Mouse (Mus musculus) liver (tissue): ENCODE data around the gene Padi3.

ENCODE experiments used
- DNase-seq: peaks from one replicate; pipeline ENCODE4 v3.0.0-alpha.2; 2020; ENCODE audit warnings: mixed read lengths

The Padi3 gene

DNA sequence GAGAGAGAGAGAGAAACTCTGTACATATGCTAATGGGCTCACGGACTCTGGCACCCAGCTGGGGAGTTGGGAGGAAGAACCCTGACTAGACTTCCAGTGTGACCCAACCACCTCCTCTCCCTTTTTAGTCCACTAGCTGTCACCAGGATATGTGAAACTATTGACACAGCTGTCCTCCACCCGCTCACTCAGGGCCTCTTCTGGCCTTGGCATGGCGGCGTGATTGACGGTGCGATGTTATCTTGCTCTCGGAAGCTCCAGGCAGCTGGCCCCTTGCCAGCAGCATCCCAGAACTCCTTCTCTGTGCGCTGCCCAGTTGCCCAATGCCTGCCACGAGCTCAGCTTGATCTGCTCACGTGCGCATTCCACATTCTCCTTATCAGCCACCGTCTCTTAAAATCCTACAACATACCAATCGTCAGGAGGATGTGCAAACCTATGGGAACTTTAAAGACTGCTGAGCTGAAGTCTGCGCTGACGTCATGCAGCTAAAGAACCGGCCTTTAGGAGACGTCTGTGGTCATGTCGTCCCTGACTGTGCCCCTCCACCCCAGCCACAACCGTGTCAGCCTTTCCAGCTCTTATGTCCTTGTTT lies 30.5 kb downstream of the Padi3 start:
- DNase-seq: peak; percentile 58

DNA sequence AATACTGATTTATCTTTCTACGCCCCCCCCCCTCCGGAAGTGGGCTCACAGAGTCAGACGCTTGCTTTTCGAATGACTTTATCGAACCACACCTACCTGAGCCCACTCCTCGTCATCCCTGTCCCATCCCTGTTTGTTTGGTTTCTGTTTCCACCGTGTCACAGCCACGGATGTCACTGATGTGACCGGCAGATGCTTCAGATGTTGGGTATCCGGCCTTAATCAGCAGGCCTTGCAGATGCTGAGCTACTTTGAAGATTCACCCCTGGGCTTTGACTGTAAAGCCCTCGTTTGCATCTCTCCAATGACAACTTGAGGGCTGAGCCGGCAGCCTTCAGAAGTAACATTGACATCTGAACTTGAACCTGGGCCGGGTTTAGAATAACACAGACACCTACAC lies 33.8 kb downstream of the Padi3 start:
- no peak for DNase-seq

DNA sequence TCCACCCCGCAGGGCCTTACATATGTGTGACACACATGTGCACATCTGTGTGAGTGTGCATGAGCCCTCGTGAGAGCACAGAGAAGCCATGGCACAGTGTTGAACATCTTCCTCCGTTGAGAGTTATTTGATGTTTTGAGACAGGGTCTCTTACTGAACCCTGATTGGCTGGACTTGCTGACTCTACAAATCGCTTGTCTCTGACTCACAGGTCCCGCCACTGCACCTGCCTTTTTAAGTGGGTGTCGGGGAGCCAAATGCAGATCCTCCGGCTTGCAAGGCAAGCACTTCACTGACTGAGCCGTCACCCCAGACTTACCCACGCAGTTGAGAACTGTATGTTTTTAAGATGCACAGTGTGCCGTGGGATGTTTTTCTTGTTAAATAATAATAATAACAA lies 34.6 kb downstream of the Padi3 start:
- DNase-seq: no peak

DNA sequence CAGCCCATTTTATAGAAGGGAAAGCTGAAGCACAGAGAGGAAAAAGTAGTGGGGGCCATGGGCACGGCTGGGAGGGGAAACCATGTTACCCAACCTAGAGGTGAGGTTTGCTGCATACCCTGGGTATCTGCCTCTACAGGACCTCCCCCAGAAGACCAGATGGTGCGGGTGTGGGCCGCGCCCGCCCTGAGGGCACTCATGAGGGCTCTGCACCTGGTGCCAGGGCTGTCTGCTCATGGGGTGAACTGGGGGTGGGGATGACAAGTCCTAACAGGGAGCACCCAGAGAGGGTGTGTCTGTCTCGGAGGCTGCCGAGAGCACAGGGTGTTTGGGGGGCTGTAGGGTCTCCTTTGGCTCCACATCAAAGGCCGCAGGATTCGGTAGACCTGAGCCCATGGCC lies 35.6 kb downstream of the Padi3 start:
- DNase-seq: no peak

DNA sequence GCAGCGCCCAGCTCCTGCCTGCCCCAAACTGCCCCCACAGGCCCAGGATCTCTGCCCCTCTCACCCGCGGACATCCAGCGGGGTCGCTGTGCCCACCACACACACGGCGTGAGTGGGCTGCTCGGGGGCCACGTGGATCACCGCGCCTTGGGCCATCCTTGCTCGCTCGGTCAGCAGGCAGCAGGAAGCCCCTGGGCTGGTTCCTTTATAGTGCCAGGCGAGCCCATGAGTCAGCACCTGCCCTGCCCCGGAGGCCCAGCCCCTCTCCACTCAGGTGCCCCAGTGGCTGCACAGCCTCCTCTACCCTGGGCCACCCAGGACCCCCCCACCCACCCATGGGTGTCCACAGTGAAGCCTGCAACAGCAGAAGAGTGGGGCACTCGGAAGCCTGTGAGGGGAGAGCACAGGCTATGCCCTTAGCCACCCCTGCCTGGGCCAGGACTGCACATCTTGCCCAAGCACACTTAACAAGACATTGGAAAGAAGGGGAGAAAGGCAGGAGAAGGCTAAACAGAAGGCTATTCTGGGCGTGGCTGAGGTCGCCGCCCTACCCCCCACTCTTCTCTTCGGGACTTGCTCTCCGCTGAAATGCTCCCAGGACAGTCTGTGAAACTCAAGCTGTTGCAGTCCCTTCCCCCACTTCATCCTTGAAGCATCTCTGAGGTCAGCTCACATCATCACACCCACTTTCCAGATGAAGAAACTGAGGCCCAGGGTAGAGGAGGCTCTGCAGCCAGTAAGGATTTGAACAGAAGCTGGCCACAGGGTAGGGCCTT lies 36.2 kb downstream of the Padi3 start, which contains the start of gene Padi4:
TSS of gene Padi4 (minus strand) at position 212 of the 776 bp plus-strand sequence.
- DNase-seq: no peak

DNA sequence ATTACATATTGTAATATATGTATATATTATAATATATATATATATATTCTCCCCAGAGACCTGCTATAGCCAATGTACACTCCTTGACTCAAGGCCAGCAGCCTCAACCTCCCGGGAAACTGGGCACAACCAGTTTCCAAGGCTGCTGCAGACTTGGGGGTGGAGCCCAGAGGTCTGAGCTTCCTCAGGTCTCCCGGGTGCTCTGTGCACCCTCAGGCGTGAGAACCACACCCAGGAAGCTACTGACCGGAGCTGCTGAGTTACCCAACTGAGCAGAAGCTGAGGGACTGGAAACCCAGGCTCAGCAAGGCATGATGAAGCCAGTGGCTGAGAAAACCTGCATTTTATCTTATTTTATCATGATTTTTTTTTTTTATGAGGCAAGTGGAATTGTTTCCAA lies 39.4 kb downstream of the Padi3 start:
- DNase-seq: no peak

DNA sequence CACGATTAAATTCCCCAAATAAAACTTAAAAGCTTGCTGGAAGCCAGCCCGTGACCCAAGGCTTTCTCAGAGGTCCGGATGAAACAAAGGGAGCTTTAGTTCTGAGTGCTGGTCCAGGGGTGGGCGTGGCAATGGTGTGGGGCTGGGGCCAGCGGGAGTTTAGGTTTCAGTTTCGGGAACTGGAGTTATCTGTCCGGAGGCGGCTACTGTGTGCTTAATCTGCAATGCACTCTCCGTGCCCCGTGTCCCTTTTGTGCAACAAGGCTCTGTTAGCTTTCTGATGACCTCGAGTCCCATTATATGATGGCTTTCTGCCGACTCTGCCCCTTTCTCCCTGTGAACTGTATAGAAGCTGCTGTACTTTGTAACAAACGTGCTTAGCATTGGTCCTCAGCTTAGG lies 40.0 kb downstream of the Padi3 start:
- peak; percentile 65 for DNase-seq

DNA sequence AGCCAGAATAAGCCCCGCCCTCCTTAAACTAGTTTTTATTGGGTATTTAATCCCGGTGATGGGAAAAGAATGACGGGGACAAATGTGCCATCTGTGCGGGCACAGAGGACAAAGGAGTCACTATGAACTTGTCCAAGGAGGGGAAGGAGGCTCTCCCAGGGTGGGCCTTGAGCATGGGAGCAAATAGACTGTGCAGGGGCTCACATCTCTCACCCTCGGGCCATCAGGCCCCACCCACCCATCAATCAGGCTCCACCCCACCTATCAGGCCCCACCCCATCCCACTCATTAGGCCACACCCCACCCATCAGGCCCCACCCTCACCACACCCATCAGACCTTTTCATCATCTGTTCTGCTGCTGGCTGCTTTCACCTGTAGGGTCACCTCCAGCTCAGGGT lies 41.5 kb downstream of the Padi3 start:
- DNase-seq: no peak

DNA sequence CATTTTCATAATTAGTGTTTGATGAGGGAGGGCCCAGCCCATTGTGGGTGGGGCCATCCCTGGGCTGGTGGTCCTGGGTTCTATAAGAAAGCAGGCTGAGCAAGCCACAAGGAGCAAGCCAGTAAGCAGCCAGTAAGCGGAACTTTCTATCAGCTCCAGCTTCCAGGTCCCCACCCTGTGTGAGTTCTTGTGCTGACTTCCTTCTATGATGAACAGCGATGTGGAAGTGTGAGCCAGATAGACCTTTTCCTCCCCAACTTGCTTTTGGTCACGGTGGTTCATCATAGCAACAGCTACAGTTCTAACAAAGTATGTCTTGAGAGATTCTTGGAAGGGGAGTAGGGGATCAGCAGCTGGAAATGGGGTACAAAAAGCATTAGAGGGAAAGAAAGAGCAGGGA lies 44.5 kb downstream of the Padi3 start:
- DNase-seq: no peak

DNA sequence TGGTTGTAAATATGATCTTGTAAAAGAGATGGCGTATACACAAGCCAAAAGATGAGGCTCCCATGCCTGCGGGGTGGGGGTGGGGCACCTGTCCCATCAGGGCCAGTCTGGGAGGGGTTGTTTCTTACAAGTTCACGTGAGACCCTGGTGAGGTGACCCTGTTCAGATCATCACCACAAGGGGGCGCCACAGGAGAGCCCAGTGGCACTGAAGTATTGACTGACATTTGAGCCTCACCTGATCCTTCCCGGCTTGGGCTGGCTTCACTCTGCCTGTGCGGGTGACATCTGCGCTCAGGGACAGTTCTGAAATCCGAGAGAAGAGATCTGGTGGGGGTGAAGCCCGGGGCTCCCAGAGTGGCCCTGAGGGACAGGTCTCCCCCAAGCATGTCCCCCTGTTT lies 47.3 kb downstream of the Padi3 start:
- peak; percentile 74 for DNase-seq

DNA sequence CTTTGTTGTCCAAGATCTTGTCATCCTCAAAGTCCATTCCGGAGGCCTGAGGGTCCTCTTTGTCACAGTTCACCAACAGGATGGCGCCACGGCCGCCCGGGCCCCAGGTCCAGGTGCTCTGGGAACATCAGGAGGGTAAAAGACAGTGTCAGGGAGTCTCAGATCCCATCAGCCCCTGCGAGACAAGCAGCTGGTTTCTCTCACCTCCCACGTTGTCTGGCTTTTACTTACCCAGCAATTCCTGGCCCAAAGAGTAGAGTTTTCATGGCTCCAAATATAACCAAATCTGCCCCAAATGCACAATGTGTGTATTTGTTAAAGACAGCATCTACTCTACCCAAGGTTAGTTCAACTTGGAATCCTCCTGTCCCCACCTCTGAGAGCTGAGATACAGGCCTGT lies 48.8 kb downstream of the Padi3 start:
- no peak for DNase-seq

DNA sequence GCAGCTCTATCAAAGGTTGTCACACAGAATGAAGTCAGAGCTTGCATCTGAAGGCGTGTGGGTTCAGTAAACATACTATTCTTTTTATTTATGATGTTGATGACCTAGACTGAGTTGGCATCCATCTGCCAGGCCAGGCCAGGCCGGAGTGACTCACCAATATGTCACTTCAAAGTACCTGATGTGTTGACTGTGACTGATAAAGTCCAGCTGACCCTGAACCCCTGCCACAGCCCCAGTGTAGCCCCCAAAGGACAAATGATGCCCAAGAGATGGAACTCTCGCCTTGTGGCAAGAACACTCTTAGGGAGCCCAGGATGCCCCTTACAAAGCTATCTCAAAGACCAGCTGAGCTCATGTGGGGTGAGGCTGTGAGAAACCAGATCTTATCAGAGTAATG lies 54.6 kb downstream of the Padi3 start:
- DNase-seq: no peak

DNA sequence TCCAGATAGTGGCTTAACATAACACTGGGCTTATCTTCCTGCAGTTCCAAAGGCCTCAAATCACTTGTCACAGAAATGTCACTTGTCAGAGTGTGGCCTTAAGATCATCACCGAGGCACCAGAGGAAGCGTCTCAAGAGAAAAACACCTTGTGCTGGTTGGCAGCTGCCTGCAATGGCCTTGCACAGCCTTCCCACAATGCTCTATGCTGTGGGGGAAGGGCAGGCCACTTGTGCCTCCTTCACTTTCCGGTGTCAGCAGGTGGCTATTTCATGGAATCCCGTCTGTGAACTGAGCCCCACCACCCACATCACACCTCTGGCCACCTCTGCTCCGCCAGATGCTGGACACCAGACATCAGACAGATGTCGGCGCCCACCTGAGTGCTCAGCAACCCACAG lies 57.1 kb downstream of the Padi3 start:
- no peak for DNase-seq

DNA sequence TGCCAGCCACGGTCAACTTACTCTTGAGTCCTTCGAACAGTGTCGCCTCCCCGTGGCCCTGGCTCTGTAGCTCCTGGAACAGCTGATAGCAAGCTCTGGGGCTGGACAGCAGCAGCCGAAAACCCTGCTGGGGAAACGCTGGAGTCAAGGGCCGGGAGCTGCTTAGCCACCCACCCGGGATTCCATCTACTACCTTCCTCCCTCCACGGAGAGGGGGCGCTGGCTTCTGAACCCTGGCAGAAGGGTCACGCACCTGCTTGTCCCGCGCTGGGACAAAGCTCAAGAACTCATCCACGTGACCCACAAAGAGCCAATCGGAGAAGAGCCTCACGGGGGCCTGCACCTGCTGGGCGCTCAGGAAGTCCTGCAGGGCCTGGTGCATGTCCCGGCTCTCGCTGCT lies 60.1 kb downstream of the Padi3 start:
- peak; percentile 19 for DNase-seq

DNA sequence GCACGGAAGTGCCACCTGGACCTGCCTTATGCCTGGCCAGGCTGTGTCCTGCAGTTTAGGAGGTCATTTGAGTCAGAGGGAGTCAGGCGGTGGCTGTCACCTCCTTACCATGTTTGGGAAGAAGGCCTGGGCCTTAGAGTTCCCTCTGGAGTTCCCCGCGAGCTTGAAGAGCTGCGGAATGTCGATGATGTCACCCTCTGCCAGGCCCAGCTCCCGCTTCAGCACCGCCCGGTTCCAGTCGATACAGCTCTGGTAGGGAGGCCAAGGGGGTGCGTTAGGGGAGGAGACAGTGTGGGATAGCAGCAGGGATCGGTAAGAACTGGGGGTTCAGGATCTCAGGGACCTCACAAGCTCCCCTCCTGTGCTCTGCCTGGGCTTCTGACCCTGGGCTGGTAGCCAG lies 62.5 kb downstream of the Padi3 start:
- no peak for DNase-seq

DNA sequence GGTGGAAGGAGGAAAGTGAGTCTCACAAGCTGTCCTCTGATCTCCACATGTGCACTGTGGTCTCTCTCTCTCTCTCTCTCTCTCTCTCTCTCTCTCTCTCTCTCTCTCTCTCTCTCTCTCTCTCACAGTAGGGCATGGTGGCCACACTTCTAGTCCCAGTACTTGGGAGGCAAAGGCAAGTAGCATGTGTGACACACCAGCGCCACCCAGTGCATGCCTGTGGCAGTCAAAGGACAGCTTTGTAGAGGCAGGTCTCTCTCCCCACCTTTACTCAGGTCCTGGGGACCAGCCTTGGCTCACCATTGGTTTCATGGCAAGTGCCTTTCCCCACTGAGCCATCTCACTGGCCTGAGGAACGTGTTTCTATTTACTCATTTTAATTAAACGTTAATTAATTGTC lies 65.8 kb downstream of the Padi3 start:
- peak; percentile 67 for DNase-seq

DNA sequence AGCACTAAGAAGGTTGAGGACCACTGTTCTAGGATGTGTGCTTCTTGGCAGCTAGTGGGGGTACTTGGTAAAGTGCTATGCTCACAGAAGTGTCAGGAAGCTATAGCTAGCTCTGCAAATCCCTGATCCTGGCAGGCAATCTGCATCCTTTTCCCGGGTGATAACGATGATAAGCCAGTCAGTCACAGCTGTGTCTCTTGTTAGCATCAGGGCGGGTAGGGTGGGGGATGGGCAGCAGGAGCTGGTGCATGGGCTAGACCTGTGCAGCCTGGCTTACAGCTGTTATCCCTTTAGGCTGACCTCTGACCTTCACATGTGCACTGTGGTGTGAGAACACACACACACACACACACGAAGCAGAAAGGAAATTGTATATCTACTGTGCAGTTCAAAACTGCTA lies 67.4 kb downstream of the Padi3 start:
- no peak for DNase-seq

DNA sequence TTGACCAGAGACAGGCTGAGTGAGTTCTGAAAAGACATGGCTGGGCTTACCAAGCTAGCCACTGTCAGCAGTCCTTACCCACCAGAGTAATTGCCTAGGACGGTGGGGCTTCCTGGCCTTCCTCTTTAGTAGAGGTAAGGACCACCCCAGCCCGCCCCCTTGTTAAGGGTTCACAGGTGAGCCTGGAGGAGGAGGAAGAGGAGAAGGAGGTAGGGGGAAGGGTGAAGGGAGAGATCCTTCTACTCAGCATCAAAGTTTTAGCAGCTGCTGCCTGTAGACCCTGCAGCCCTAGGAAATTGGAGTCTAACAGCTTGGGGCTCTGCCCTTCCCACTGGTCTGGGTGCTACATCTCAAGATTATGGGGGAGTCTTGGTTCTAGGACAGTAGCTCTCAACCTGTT lies 67.9 kb downstream of the Padi3 start, which contains the start of gene Padi6:
TSS of gene Padi6 (minus strand) at position 101 of the 400 bp plus-strand sequence.
- no peak for DNase-seq

DNA sequence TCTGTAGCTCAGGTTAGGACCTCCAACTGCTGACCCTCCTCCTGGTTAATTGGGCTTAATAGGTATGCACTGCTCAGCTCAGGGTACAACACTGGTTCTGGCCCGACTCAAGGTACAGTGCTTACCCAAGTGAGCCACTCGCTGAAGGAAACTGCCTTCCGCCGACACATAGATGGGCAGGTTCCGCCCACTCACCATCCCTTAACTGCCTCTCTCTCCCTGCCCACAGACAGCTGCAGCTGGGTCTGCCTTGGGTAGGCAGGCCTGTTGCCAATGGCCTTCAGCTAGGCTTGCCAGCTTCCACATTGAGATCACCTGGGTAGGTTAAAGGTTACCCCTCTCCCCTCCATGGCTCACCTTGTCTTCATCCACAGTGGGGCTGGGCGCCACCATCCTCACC lies 69.0 kb downstream of the Padi3 start:
- DNase-seq: no peak

DNA sequence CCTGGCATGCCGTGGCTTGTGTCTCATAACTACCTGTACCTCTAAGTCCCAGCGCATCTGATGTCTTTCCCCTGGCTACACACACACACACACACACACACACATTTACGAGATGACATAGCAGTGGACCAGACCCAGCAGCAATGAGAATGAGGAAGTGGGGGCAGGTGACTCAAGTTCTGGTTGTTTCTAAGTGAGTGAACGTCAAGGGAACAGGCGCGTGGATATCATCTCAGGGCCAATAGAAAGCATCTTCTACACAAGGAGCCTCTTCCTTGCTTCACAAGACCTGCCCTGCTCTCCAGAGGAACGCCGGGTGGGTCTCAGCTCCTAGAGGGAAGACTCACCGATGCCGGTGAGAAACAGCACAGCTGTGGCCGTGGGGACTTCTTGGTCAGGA lies 69.8 kb downstream of the Padi3 start:
- DNase-seq: no peak
